Comparison of ENCODE assay signal across 14 mouse cellular contexts in genomic region chr16:10369996-10370395, GRCm38 (mm10). TPM values are rescaled to one million over a fixed set of nuclear protein-coding genes. Genes with fewer than 3 reads are reported as not detected.
DNase-seq lines count a peak whose midpoint lies in the region; ATAC-seq and TF ChIP-seq lines count a peak whose summit lies in the region.
"Had no signal": no experiment of that assay in that cellular context is flagged by ENCODE, and none has a peak within 500 bp of the region (broad histone marks: within the 10 kb centered on the region; RNA-seq: fewer than 3 reads in every experiment).

No protein-coding gene starts in this region.

- TF ChIP-seq CTCF in layer of hippocampus, adult 2 months (conservative IDR thresholded peaks at IDR 0.05): no peak

- H3K36me3 ChIP-seq in heart, embryonic 10.5 days: no peaks in the 10 kb centered on the region
- no peaks in the 10 kb centered on the region for H3K36me3 ChIP-seq in embryonic facial prominence, embryonic 10.5 days (replicated peaks)
- no peaks in the 10 kb centered on the region for H3K36me3 ChIP-seq in neural tube, embryonic 14.5 days (ENCODE audit: control insufficient read depth, insufficient read depth, low read length)
- no peaks in the 10 kb centered on the region for H3K36me3 ChIP-seq in midbrain, embryonic 14.5 days (ENCODE audit: control insufficient read depth, insufficient read depth, low read length)
- H3K36me3 ChIP-seq: G1E had no signal

- 89% methylated on average over 1 of the region's 1 CpGs for WGBS in heart, embryonic 10.5 days
- WGBS in embryonic facial prominence, embryonic 10.5 days: 93% methylated on average over 1 of the region's 1 CpGs
- WGBS in neural tube, embryonic 14.5 days: 81% methylated on average over 1 of the region's 1 CpGs
- 93% methylated on average over 1 of the region's 1 CpGs for WGBS in midbrain, embryonic 14.5 days

- peaks cover 30% of the 10 kb centered on the region for H3K4me1 ChIP-seq in heart, embryonic 10.5 days
- H3K4me1 ChIP-seq in embryonic facial prominence, embryonic 10.5 days: peaks cover 38% of the 10 kb centered on the region
- peaks cover 4% of the 10 kb centered on the region; the same call in 1 of the 2 replicates for H3K4me1 ChIP-seq in neural tube, embryonic 14.5 days (ENCODE audit: control insufficient read depth, insufficient read depth, low read length)
- peaks cover 7% of the 10 kb centered on the region; the same call in 1 of the 2 replicates for H3K4me1 ChIP-seq in midbrain, embryonic 14.5 days (ENCODE audit: control insufficient read depth, insufficient read depth, low read length)

- H3K27me3 ChIP-seq in heart, embryonic 10.5 days (ENCODE audit: insufficient read depth, poor library complexity, severe bottlenecking): no peaks in the 10 kb centered on the region
- H3K27me3 ChIP-seq in embryonic facial prominence, embryonic 10.5 days (replicated peaks; ENCODE audit: low read depth, poor library complexity, severe bottlenecking): no peaks in the 10 kb centered on the region
- no peaks in the 10 kb centered on the region for H3K27me3 ChIP-seq in neural tube, embryonic 14.5 days (ENCODE audit: control insufficient read depth, insufficient read depth, low read length)
- no peaks in the 10 kb centered on the region for H3K27me3 ChIP-seq in midbrain, embryonic 14.5 days (ENCODE audit: control insufficient read depth, insufficient read depth, low read length)

- H3K27ac ChIP-seq in heart, embryonic 10.5 days: peak overlapping the region; percentile 47; the same call in 1 of the 2 replicates
- peak overlapping the region; percentile 74 for H3K27ac ChIP-seq in layer of hippocampus, adult 2 months
- peak overlapping the region; percentile 30; the same call in 1 of the 2 replicates for H3K27ac ChIP-seq in embryonic facial prominence, embryonic 10.5 days (replicated peaks)
- no peak overlapping the region for H3K27ac ChIP-seq in neural tube, embryonic 14.5 days (ENCODE audit: low read depth, low read length)
- H3K27ac ChIP-seq in midbrain, embryonic 14.5 days (replicated peaks; ENCODE audit: low read depth, low read length): no peak overlapping the region
- H3K27ac ChIP-seq: gastrocnemius, adult 2 months had no signal

- no peak overlapping the region for H3K4me3 ChIP-seq in heart, embryonic 10.5 days
- H3K4me3 ChIP-seq in layer of hippocampus, adult 2 months: no peak overlapping the region
- H3K4me3 ChIP-seq in embryonic facial prominence, embryonic 10.5 days: no peak overlapping the region
- no peak overlapping the region for H3K4me3 ChIP-seq in neural tube, embryonic 14.5 days (ENCODE audit: low read depth, low read length)
- H3K4me3 ChIP-seq in midbrain, embryonic 14.5 days (replicated peaks; ENCODE audit: low read depth, low read length): no peak overlapping the region
- H3K4me3 ChIP-seq: gastrocnemius, adult 2 months had no signal

- no peak overlapping the region for H3K4me2 ChIP-seq in neural tube, embryonic 14.5 days (ENCODE audit: low read depth, low read length)
- no peak overlapping the region for H3K4me2 ChIP-seq in midbrain, embryonic 14.5 days (ENCODE audit: low read length)
- H3K4me2 ChIP-seq: midbrain, embryonic 11.5 days had no signal

- 0 out of 2 replicates have a peak, but pooled peaks have one; percentile 19 for ATAC-seq in neural tube, embryonic 14.5 days (ENCODE audit: low read depth)
- no peak for ATAC-seq in midbrain, embryonic 14.5 days (ENCODE audit: low FRiP score, low TSS enrichment)
- ATAC-seq: inflammation-experienced regulatory T-cells, adult 6 months had no signal

- no peak for DNase-seq in heart, embryonic 10.5 days (ENCODE audit: low spot score)
- DNase-seq in heart, postnatal 4 days: no peak
- DNase-seq in layer of hippocampus, adult 2 months (ENCODE audit: low spot score in 2 of 2): no peak
- no peak for DNase-seq in layer of hippocampus, postnatal 10 days (ENCODE audit: low spot score in 2 of 2)
- DNase-seq in embryonic facial prominence, embryonic 10.5 days (ENCODE audit: low spot score): no peak
- no peak for DNase-seq in adrenal gland, adult (ENCODE audit: inconsistent age in 2 of 2, low spot score in 1 of 2)
- no peak for DNase-seq in midbrain, embryonic 14.5 days
- DNase-seq: gastrocnemius, adult 2 months; retina, postnatal 1 day had no signal

- H3K9ac ChIP-seq in neural tube, embryonic 14.5 days (replicated peaks; ENCODE audit: low read depth, low read length): no peak overlapping the region
- H3K9ac ChIP-seq in midbrain, embryonic 14.5 days (replicated peaks; ENCODE audit: low read length): no peak overlapping the region

- no peaks in the 10 kb centered on the region for H3K9me3 ChIP-seq in heart, embryonic 10.5 days
- no peaks in the 10 kb centered on the region for H3K9me3 ChIP-seq in embryonic facial prominence, embryonic 10.5 days
- H3K9me3 ChIP-seq in neural tube, embryonic 14.5 days (ENCODE audit: control insufficient read depth, low read length): no peaks in the 10 kb centered on the region
- H3K9me3 ChIP-seq in midbrain, embryonic 14.5 days (ENCODE audit: control insufficient read depth, low read length): no peaks in the 10 kb centered on the region
- H3K9me3 ChIP-seq: G1E had no signal

RNA-seq across cellular contexts. Expression of gene Tekt5, which starts 25.3 kb away (rescaled TPM):
- polyA plus RNA-seq in heart, embryonic 10.5 days (2016; fragmentation: Nextera tagmentation; extraction: Ambion mirVana): 0.11 and 0.23 TPM in 2 replicates
- under 1 TPM; 0.33 to 0.34 TPM for total RNA-seq in heart, postnatal 4 days (2021)
- total RNA-seq in layer of hippocampus, adult 2 months (2021): 1 to 10 TPM; 6.1 to 7.4 TPM
- 1 to 10 TPM; 6.2 to 8.4 TPM for total RNA-seq in layer of hippocampus, postnatal 10 days (2021)
- 0.07 TPM in 1 of 2 replicates, not detected in the other for polyA plus RNA-seq in embryonic facial prominence, embryonic 10.5 days (2016; fragmentation: Nextera tagmentation; extraction: Ambion mirVana)
- 12.8 and 20.9 TPM in 2 replicates for polyA plus RNA-seq in neural tube, embryonic 14.5 days (2014; fragmentation: Nextera tagmentation; extraction: Ambion mirVana)
- 7.2 and 11.4 TPM in 2 replicates for polyA plus RNA-seq in midbrain, embryonic 14.5 days (2014; fragmentation: Nextera tagmentation; extraction: Ambion mirVana)
- total RNA-seq: gastrocnemius, adult 2 months had no signal
- polyA plus RNA-seq: forebrain, embryonic 11.5 days; inflammation-experienced regulatory T-cells, adult 6 months had no signal

RNA-seq across cellular contexts. Expression of gene Nubp1, which starts 41.8 kb away (rescaled TPM):
- polyA plus RNA-seq in heart, embryonic 10.5 days (2016; fragmentation: Nextera tagmentation; extraction: Ambion mirVana): 60.1 and 70.9 TPM in 2 replicates
- total RNA-seq in heart, postnatal 4 days (2021): 10 to 100 TPM; 18.8 to 18.9 TPM
- 10 to 100 TPM; 15.5 to 17.8 TPM for total RNA-seq in layer of hippocampus, adult 2 months (2021)
- total RNA-seq in layer of hippocampus, postnatal 10 days (2021): 10 to 100 TPM; 12.5 to 15.6 TPM
- 88.3 and 89.9 TPM in 2 replicates for polyA plus RNA-seq in embryonic facial prominence, embryonic 10.5 days (2016; fragmentation: Nextera tagmentation; extraction: Ambion mirVana)
- polyA plus RNA-seq in neural tube, embryonic 14.5 days (2014; fragmentation: Nextera tagmentation; extraction: Ambion mirVana): 49.7 and 55.9 TPM in 2 replicates
- polyA plus RNA-seq in midbrain, embryonic 14.5 days (2014; fragmentation: Nextera tagmentation; extraction: Ambion mirVana): 47.3 and 49.0 TPM in 2 replicates

RNA-seq across cellular contexts. Expression of gene Emp2, which starts 56.2 kb away (rescaled TPM):
- 22.3 and 25.5 TPM in 2 replicates for polyA plus RNA-seq in heart, embryonic 10.5 days (2016; fragmentation: Nextera tagmentation; extraction: Ambion mirVana)
- total RNA-seq in heart, postnatal 4 days (2021): 10 to 100 TPM; 41.5 to 42.5 TPM
- total RNA-seq in layer of hippocampus, adult 2 months (2021): 10 to 100 TPM; 14.4 to 16.4 TPM
- 10 to 100 TPM; 42.3 to 43.0 TPM for total RNA-seq in layer of hippocampus, postnatal 10 days (2021)
- 2.1 and 3.2 TPM in 2 replicates for polyA plus RNA-seq in embryonic facial prominence, embryonic 10.5 days (2016; fragmentation: Nextera tagmentation; extraction: Ambion mirVana)
- polyA plus RNA-seq in neural tube, embryonic 14.5 days (2014; fragmentation: Nextera tagmentation; extraction: Ambion mirVana): 14.4 and 17.7 TPM in 2 replicates
- 7.1 and 7.4 TPM in 2 replicates for polyA plus RNA-seq in midbrain, embryonic 14.5 days (2014; fragmentation: Nextera tagmentation; extraction: Ambion mirVana)
- polyA plus RNA-seq: G1E had no signal

Comparison
In these comparisons a context has a peak if more than half of its experiments do, and no peak if none do; other contexts are left out.
1. H3K27ac ChIP-seq: peak in heart, embryonic 10.5 days (single experiment), layer of hippocampus, adult 2 months (single experiment) and embryonic facial prominence, embryonic 10.5 days (single experiment); none in neural tube, embryonic 14.5 days (single experiment) and midbrain, embryonic 14.5 days (single experiment).